Mouse (Mus musculus): ENCODE results near the gene Lalba. TPM values are rescaled to one million over a fixed set of nuclear protein-coding genes. Genes with fewer than 3 reads are reported as not detected.
A peak's percentile ranks its signal among the peaks of the same experiment; 100 is the strongest.
"Not testable (repeated sequence)": the region's sequence is repeated elsewhere in the genome, so short reads cannot be mapped to it uniquely, and the experiment has no call there.

Lalba gene
- total RNA-seq (2021), result not detected
- long read RNA-seq, experiment 1, result 0 reads
- long read RNA-seq, experiment 2, result 0 reads

GRCm38 (mm10) chr15:98482701-98483100 is at the start of gene Lalba:
Gene Lalba, minus strand, starts transcription at chr15:98482721.
- intact Hi-C loops (cut with DNase I), result no loop called here
- Histone ChIP-seq H3K27ac (peak within 1 kb of the TSS; percentile 83), H3K4me3 (no peak within 1 kb of the TSS)
- TF ChIP-seq CTCF (IDR thresholded peaks at IDR 0.05), result no peak
- no peak for DNase-seq

GRCm38 (mm10) chr15:98532281-98532680 is 49.8 kb upstream of the Lalba start:
- intact Hi-C loops (cut with DNase I), result loop anchor here (5.0 kb wide), 1 partner anchor 35 kb away; no protein-coding TSS in a partner anchor
- peak overlapping the region; percentile 73 for H3K4me3 ChIP-seq
- TF ChIP-seq CTCF (IDR thresholded peaks at IDR 0.05), result no peak
- DNase-seq, result no peak
- peak overlapping the region; percentile 98 for H3K27ac ChIP-seq

GRCm38 (mm10) chr15:98528066-98528563 is 45.6 kb upstream of the Lalba start:
- Histone ChIP-seq H3K27ac (peak overlapping the region; percentile 65), H3K4me3 (no peak overlapping the region)
- intact Hi-C loops (cut with DNase I), result no loop called here
- DNase-seq, result no peak
- no peak for TF ChIP-seq CTCF (IDR thresholded peaks at IDR 0.05)

- intact Hi-C loops (cut with DNase I), result no loop called here
- peak overlapping the region; percentile 65 for H3K27ac ChIP-seq
- no peak for DNase-seq
- no peak overlapping the region; the same call in 1 of the 2 replicates for H3K4me3 ChIP-seq
- no peak for TF ChIP-seq CTCF (IDR thresholded peaks at IDR 0.05)
Observed at GRCm38 (mm10) chr15:98527056-98527771, 44.7 kb upstream of the Lalba start.

GRCm38 (mm10) chr15:98526057-98526456 is 43.5 kb upstream of the Lalba start:
- no peak for TF ChIP-seq CTCF (IDR thresholded peaks at IDR 0.05)
- intact Hi-C loops (cut with DNase I), result no loop called here
- Histone ChIP-seq H3K27ac (peak overlapping the region; percentile 41), H3K4me3 (no peak overlapping the region)
- no peak for DNase-seq

- no peak overlapping the region for H3K4me3 ChIP-seq
- intact Hi-C loops (cut with DNase I), result no loop called here
- no peak for TF ChIP-seq CTCF (IDR thresholded peaks at IDR 0.05)
- no peak for DNase-seq
- peak overlapping the region; percentile 12; the same call in 1 of the 2 replicates for H3K27ac ChIP-seq
Observed at GRCm38 (mm10) chr15:98521245-98521644, 38.7 kb upstream of the Lalba start.

GRCm38 (mm10) chr15:98517380-98518355 is 35.1 kb upstream of the Lalba start:
- intact Hi-C loops (cut with DNase I), result no loop called here
- TF ChIP-seq CTCF (IDR thresholded peaks at IDR 0.05), result peak; percentile 99; the same call in 1 of the 2 replicates
- no peak overlapping the region for H3K4me3 ChIP-seq

GRCm38 (mm10) chr15:98514845-98515244 is 32.3 kb upstream of the Lalba start:
- not testable (repeated sequence) for H3K4me3 ChIP-seq, DNase-seq
- 0 out of 2 replicates have a peak overlapping the region, but pooled peaks have one; percentile 20 for H3K27ac ChIP-seq
- intact Hi-C loops (cut with DNase I), result loop anchor here (5.0 kb wide), 1 partner anchor 52 kb away; no protein-coding TSS in a partner anchor

More at GRCm38 (mm10) chr15:98517380-98518355, 35.1 kb upstream of the Lalba start:
- no peak overlapping the region; the same call in 1 of the 2 replicates for H3K27ac ChIP-seq
- peak; percentile 69 for DNase-seq

- intact Hi-C loops (cut with DNase I), result loop anchor here (5.0 kb wide), 1 partner anchor 53 kb away; no protein-coding TSS in a partner anchor
- DNase-seq, result no peak
- no peak for TF ChIP-seq CTCF (IDR thresholded peaks at IDR 0.05)
- 0 out of 2 replicates have a peak overlapping the region, but pooled peaks have one; percentile 20 for H3K27ac ChIP-seq
- H3K4me3 ChIP-seq, result no peak overlapping the region
Observed at GRCm38 (mm10) chr15:98514146-98514545, 31.6 kb upstream of the Lalba start.

GRCm38 (mm10) chr15:98513676-98514075 is 31.2 kb upstream of the Lalba start:
- intact Hi-C loops (cut with DNase I), result loop anchor here (5.0 kb wide), 1 partner anchor 54 kb away; no protein-coding TSS in a partner anchor
- peak overlapping the region; percentile 76 for H3K27ac ChIP-seq
- DNase-seq, H3K4me3 ChIP-seq: not testable (repeated sequence)

- no peak for TF ChIP-seq CTCF (IDR thresholded peaks at IDR 0.05)
- DNase-seq, result peak; percentile 67
- Histone ChIP-seq H3K27ac (peak overlapping the region; percentile 76), H3K4me3 (peak overlapping the region; percentile 28)
- intact Hi-C loops (cut with DNase I), result loop anchor here (5.0 kb wide), 1 partner anchor 54 kb away; no protein-coding TSS in a partner anchor
Observed at GRCm38 (mm10) chr15:98512799-98513321, 30.3 kb upstream of the Lalba start.

GRCm38 (mm10) chr15:98512232-98512631 is 29.7 kb upstream of the Lalba start:
- DNase-seq, result no peak
- Histone ChIP-seq H3K27ac (peak overlapping the region; percentile 76), H3K4me3 (peak overlapping the region; percentile 28; the same call in 1 of the 2 replicates)
- intact Hi-C loops (cut with DNase I), result loop anchor here (5.0 kb wide), 1 partner anchor 55 kb away; no protein-coding TSS in a partner anchor
- no peak for TF ChIP-seq CTCF (IDR thresholded peaks at IDR 0.05)
